17 mouse cellular contexts compared by ENCODE assay signal in the genomic region with DNA sequence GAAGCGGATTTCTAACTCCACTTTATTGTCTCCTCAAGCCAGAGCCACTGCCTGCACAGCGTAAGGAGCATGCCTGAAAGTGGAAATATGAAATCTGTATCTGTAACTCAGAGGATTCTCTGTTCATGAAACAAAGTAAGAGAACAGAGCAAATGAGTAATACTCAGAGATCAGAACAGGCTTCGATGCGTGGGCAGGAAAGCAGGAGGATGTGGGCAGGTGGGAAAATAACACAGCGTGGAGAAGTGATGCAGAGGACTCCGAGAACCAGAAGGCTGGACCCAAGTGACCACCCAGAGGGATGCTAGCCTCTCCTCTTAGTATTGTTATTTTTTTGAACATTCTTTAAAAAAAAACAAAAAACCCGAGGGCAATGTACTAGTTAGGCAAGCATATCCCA.
"Had no signal": no experiment of that assay in that cellular context is flagged by ENCODE, and none has a peak within 500 bp of the region (broad histone marks: within the 10 kb centered on the region; RNA-seq: fewer than 3 reads in every experiment).

No protein-coding gene starts in this region.

- H3K4me1 ChIP-seq: liver, embryonic 13.5 days; lung, embryonic 15.5 days; megakaryocyte, embryonic 14.5 days; midbrain, embryonic 15.5 days; neural tube, embryonic 12.5 days; stomach, embryonic 15.5 days had no signal

- ATAC-seq: hindbrain, postnatal 0 days; liver, postnatal 0 days; midbrain, embryonic 15.5 days had no signal

- DNase-seq: kidney, adult 11 months; kidney, postnatal 10 days; kidney, postnatal 4 days; liver; liver, embryonic 13.5 days; liver, postnatal 0 days; lung, postnatal 14 days; thymus, postnatal 36 days had no signal

- H3K4me2 ChIP-seq: limb, embryonic 12.5 days; liver, embryonic 13.5 days; lung, embryonic 15.5 days; midbrain, embryonic 11.5 days; midbrain, embryonic 15.5 days; neural tube, embryonic 12.5 days; stomach, embryonic 15.5 days had no signal

- H3K27me3 ChIP-seq: limb, embryonic 12.5 days; liver, embryonic 13.5 days; lung, embryonic 15.5 days; megakaryocyte, embryonic 14.5 days; midbrain, embryonic 15.5 days; neural tube, embryonic 12.5 days; stomach, embryonic 15.5 days had no signal

- H3K36me3 ChIP-seq: limb, embryonic 12.5 days; liver, embryonic 13.5 days; lung, embryonic 15.5 days; midbrain, embryonic 15.5 days; neural tube, embryonic 12.5 days; stomach, embryonic 15.5 days had no signal

- H3K27ac ChIP-seq: hindbrain, postnatal 0 days; limb, embryonic 12.5 days; liver, embryonic 13.5 days; lung, embryonic 15.5 days; macrophage; midbrain, embryonic 15.5 days; neural tube, embryonic 12.5 days; stomach, embryonic 15.5 days had no signal

- H3K9me3 ChIP-seq: limb, embryonic 12.5 days; liver, embryonic 13.5 days; lung, embryonic 15.5 days; megakaryocyte, embryonic 14.5 days; midbrain, embryonic 15.5 days; neural tube, embryonic 12.5 days; stomach, embryonic 15.5 days had no signal

- H3K9ac ChIP-seq: limb, embryonic 12.5 days; liver, embryonic 13.5 days; liver, postnatal 0 days; lung, embryonic 15.5 days; midbrain, embryonic 15.5 days; neural tube, embryonic 12.5 days; stomach, embryonic 15.5 days had no signal

- H3K4me3 ChIP-seq: limb, embryonic 12.5 days; liver, embryonic 13.5 days; lung, embryonic 15.5 days; megakaryocyte, embryonic 14.5 days; midbrain, embryonic 15.5 days; neural tube, embryonic 12.5 days; stomach, embryonic 15.5 days had no signal
